Mouse (Mus musculus): ENCODE data around the gene Tmem132b. TPM values are rescaled to one million over a fixed set of nuclear protein-coding genes. Genes with fewer than 3 reads are reported as not detected.
"Not testable (repeated sequence)": the region's sequence is repeated elsewhere in the genome, so short reads cannot be mapped to it uniquely, and the experiment has no call there.

Gene Tmem132b
- not detected in 2 replicates for total RNA-seq (2014; fragmentation: Nextera tagmentation)
- not detected in 2 replicates for total RNA-seq (2017)

DNA sequence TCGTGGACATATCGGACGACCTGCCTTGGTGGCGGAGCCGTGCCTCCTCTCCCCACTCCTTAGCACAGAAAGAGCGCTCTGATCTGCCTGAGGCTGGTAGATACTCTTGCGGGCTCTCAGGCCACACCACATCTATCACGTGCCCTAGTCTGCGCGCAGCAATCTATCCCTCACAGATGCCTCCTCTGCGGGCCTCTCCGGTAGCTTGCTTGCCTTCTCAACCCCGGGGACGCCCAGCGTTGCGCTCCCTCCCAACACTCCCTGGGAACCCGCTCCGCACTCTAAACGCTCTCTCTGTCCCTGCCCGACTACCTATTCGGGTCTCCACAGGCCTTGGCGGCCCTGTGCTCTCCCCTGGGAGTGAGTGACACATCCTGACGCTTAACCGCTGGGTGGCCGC, at the start of gene Tmem132b:
Tmem132b (plus strand) TSS at position 141 of the 400 bp plus-strand sequence.
- ATAC-seq (replicated peaks; ENCODE audit: low FRiP score, low TSS enrichment, poor library complexity, severe bottlenecking) = peak; percentile 86

DNA sequence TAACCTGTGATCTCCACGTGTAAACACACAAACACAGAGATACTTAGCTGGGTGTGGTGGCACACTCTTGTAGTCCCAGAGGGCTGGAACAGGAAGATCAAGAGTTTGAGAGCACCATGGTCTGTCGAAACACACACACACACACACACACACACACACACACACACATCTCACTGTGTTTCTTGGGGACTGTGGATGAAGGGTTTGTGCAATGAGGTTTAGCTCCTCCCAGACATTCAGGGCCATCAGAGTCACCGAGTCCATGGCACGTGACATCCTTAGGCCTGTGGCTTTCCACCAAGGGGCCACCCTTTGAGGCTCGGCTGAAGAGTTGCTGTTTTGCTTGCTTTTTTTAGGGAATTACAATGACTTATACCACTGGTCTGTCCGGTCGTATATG, 49.1 kb upstream of the Tmem132b start:
- no peak for ATAC-seq (replicated peaks; ENCODE audit: low FRiP score, low TSS enrichment, poor library complexity, severe bottlenecking)

DNA sequence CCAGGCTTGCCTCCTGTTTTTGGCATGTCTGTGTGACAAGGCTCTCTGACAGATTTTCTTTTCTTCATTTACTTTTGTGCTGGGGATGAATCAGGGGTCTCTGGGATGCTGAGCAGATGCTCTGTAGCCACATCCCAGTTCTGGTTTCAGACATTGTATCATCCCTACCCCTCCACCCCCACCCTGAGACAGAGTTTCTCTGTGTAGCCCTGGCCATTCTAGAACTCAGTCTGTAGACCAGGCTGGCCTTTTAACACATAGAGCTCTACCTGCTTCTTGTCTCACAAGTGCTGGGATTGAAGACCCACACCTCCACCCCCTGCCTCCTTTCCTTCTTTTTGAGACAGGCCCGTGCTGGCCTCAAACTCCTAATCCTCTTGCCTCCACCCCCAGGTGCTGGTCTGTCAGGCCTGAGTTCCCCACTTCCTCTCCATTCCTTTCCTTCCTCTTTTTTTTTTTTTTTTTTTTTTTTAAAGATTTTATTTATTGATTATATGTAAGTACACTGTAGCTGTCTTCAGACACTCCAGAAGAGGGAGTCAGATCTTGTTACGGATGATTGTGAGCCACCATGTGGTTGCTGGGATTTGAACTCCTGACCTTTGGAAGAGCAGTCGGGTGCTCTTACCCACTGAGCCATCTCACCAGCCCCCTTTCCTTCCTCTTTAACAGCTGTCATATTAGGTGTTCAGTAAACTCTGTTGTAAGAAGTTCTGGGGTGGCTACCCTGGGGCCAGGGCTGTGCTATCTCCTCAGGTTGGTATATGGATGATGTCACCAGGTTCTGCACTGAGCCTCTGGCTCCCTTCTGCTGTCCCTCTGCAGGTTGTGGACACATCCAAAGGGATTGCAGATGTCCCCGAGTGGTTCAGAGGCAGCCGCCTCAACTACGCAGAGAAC, 47.6 kb upstream of the Tmem132b start:
- ATAC-seq (replicated peaks; ENCODE audit: low FRiP score, low TSS enrichment, poor library complexity, severe bottlenecking) = no peak

DNA sequence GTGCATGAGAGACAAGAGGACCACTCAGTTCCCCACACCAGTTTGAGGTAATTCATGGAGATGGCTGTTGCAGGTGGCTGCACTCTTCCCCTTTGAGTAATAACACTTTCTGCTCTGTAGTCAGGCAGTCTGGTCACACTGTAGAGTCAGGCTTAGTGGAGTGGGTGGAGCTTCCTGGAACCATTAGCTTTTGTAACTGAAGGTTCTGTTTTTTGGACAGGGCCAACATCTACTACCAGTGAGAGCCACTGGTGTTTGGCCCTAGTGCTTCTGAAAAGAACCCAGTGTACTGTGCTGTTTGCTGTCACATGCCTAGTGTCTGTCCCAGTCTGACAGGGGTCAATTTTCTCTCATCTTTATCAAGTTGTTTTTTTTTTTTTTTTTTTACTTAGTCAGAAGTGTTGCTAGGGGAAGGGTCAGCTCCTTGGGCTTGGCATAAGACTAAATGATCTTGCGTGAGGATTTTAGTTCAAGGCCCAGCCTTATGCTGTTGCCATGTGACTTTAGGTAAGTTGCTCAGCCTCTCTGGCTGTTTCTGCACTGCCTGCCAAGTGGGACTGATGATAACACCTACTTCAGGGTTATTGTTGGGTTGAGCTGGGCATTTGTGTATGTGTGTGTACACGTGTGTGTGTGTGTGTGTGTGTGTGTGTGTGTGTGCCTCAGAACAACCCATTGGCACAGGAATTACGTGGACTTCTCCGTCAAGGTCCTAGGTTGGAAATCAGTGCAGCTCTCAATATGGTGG, 46.4 kb upstream of the Tmem132b start:
- no peak for ATAC-seq (replicated peaks; ENCODE audit: low FRiP score, low TSS enrichment, poor library complexity, severe bottlenecking)

DNA sequence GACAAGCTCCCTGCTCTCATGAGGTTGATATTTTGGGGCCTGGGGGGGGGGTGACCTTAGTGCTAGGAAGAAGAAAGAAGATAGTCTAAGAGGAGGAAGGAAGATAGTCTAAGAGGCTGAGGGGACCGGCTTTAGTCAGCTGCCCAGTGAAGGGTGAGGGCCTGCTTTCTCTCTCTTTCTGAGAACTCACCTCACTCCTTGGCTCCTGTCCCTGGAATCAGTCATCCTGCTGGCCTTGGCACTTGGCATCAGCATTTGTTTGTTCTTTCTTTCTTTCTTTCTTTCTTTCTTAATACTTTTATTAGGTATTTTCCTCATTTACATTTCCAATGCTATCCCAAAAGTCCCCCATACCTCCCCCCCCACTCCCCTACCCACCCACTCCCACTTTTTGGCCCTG, 45.5 kb upstream of the Tmem132b start:
- no peak for ATAC-seq (replicated peaks; ENCODE audit: low FRiP score, low TSS enrichment, poor library complexity, severe bottlenecking)

DNA sequence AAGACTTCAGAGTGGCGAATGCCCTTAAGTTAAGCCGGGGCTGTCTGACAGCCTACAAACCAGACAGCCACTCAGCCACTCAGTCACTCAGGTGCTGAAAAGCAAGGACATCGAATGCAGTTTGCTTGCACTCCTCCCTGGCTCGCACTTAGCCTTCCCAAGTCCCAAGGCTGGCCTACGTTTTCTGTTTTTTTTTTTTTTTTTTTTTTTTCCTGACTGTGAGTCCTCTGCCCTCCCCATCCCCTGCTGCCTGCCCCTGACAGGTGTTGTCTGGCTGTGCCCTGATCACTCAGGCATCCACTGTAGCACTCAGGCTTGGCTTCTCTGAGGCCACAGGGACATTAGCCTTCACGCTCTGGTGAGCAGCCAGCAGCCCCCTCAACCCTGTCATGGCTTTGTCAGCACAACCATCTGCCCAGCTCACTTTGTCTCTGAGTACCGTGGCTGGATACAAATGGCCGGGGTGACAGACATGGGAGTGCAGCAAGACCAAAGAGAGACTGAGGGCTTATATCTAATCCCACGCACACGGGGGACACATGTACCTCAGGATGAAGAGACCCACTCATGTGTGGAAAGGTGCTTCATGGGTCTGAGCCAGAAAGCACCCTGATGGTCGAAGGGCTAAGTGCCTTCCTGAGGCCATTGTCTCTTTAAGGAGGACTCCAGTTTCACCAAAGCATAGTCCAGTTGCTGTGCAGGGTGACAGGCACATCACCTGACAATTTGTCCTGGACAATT, 44.0 kb upstream of the Tmem132b start:
- ATAC-seq (replicated peaks; ENCODE audit: low FRiP score, low TSS enrichment, poor library complexity, severe bottlenecking) = no peak

DNA sequence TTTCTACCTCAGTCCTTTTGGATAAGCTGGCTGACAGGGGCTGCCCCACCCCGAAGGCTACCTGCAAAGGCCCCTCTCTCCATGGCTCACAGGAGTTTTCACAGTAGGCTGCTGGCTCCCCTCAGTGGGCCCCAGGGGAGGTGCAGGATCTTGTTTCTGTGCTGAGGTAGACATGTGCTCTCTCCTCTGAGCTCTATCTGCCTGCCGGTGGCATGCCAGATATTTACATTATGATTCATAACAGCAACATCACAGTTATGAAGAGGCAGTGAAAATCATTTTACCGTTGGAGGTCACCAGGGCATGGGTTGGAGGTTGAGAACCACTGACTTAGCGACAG, 43.5 kb upstream of the Tmem132b start:
- ATAC-seq (replicated peaks; ENCODE audit: low FRiP score, low TSS enrichment, poor library complexity, severe bottlenecking) = peak; percentile 54; the same call in 1 of the 2 replicates

DNA sequence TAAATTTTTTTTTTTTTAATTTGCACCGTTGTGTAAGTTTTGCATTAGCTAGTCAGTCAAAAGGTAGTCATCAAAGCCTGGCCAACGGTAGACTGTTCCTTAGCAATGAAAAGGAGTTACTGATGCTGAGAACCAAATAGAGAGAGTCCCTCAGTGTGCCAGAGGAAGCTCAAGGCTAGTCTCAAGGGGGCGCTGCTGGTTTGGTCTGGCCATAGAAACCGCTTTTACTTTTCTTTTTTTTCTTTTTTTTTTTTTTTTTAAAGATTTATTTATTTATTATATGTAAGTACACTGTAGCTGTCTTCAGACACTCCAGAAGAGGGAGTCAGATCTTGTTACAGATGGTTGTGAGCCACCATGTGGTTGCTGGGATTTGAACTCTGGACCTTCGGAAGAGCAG, 42.6 kb upstream of the Tmem132b start:
- ATAC-seq (replicated peaks; ENCODE audit: low FRiP score, low TSS enrichment, poor library complexity, severe bottlenecking) = not testable (repeated sequence)

DNA sequence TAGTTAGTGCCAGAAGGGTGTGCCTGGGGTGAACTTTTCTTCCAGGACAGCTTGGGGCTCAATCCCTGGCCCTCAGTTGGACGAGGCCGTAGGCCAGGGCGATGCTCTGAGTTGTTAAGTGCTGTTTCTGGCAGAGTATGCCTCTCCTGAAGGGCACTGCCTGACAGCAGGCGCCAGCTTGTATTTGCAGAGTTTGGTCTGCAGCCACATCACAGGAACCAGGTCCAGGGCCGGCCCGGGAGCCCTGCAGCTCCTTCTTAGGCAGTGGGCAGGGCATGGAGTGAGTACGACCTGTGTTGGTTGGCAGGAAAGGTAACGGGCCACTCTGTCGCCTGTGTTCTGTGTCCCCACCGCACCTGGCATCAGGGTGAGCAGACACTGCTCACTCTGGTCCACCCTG, 40.5 kb upstream of the Tmem132b start:
- no peak for ATAC-seq (replicated peaks; ENCODE audit: low FRiP score, low TSS enrichment, poor library complexity, severe bottlenecking)

DNA sequence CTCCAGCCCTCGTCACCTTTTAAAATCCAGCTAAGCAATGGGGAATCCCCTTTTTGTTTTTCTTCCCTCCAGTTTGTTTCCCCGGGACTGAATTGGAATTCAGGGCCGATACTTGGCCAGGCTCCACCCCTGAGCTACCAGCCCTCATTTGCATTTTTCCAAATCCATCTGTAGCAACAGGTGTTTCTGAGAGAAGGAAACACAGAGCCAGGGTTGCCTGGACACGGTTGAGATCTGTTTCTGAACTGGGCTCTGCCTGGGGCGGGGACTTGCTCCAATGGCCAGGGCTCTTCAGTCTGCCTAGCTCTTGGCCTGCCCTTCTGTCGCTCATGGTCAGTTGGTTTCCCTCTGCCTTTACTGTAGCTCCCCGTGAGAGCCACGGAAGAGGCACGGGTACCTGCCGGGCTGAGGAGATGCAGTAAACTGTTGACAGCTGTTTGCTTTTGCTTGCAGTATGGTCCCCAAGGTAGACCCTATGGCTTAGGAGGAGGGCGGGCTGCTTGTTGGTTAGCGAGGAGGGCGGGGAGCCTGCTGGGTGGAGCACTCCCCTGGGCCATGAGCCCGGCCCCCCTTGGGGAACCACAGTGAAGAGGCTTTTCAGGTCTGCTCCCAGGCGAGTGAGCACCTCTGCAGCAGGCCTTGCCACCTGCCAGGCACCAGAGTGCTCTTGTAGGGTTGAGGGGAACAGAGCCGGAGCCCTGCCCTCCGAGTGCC, 39.0 kb upstream of the Tmem132b start:
- ATAC-seq (replicated peaks; ENCODE audit: low FRiP score, low TSS enrichment, poor library complexity, severe bottlenecking) = no peak

DNA sequence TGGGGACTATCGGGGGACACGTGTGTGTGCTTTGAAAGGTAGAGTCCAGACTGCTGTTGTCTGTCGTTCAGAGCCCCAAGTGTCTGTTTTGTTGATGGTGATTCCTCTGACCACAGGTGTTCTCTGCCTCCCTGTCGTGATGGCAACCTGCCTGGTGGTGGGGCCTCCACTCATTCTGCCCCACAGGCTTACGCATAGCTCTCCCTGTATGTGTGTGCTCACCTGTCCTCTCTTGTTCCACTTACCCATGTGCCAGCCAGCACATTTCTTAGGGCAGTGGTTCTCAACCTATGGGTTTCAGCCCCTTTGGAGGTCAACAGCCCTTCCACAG, 38.5 kb upstream of the Tmem132b start:
- no peak for ATAC-seq (replicated peaks; ENCODE audit: low FRiP score, low TSS enrichment, poor library complexity, severe bottlenecking)

DNA sequence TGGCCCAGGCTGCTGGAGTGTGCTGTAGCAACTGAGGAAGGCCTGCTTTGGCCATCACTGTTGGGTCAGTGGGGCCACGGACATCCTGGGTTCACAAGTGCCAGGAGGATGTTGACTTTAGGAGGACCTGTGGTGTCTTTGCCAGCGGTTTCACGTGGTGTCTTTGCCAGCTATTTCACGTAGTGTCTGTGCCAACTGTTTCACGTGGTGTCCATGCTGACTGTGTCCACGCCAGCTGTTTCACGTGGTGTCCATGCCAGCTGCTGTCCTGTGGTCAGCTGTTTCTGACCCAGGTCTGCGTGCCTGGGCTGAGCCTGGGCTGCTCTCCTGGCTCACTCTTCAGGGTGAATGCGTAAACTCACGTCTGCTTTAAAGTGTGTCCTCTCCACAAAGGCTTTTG, 35.9 kb upstream of the Tmem132b start:
- ATAC-seq (replicated peaks; ENCODE audit: low FRiP score, low TSS enrichment, poor library complexity, severe bottlenecking) = no peak

DNA sequence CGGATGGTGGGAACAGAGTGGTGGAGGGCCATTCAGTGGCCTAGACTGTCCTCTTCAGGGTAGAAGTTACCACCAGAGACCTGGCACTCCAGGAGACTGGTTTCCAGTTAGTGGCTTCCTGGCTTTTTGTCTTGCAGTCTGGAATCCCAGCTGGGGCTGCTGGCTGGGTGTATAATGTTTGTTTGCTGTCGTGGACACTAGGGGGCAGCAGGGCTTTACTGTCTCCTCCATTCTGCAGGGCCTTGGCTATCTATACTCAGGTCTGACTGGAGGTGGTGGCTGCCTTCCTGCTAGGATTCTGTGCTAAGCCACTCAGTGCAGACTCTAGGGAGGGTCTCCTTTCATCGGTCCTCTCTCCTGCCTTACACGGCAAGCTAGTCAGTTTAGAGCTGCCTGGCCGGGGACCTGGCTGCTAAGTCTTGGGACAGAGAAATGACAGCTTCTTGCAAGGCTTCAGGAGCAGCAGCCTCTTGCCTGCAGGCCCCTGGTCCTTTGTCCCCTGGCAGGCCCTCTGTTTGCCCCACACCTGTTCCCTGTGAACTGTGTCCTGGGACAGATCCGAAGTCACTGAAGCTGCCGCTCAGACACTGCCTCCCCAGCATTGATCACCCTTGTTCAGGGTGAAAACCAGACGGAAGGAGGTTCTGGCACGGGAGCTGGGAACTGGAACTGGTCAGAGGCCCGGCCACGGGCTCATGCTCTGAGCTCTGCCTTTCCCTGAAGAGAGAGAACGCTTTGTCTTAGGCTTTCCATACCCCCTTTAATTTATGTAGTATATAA, 33.6 kb upstream of the Tmem132b start:
- ATAC-seq (replicated peaks; ENCODE audit: low FRiP score, low TSS enrichment, poor library complexity, severe bottlenecking) = peak; percentile 93

DNA sequence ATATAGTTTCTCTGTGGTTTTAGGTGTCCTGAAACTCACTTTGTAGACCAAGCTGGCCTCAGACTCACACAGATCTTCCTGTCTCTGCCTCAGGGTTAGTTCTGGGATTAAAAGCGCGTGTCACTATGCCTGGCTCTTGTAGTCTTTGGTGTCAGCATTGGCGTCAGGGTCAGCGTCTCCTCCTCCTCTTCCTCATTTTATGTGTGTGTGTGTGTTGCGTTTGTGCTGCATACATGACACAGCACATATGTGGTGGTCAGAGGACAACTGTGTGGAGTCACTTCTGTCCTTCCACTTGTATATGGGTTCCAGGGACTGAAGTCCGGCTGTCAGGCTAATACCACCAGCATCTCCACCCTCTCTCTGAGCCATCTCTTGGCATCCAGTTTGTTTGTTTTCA, 30.1 kb upstream of the Tmem132b start:
- no peak for ATAC-seq (replicated peaks; ENCODE audit: low FRiP score, low TSS enrichment, poor library complexity, severe bottlenecking)

DNA sequence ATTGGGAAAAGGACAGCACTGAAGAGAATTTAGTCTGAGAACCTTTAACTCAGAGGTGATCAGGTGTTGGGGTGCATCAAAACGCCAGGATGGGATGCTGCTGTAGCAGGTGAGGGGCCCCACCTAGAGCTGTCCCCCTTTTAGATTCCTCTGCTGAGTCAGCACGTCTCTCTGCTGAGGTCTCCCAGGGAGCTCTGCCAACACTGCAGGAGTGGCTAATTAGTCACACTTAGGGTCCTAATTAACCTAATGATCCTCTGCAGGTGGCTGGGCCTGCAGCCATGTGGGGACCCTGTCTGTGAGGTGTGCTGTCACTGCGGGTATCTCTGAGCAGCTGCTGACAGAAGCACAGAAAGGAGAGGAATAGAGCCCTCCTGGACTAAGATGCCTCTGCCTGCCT, 29.4 kb upstream of the Tmem132b start:
- ATAC-seq (replicated peaks; ENCODE audit: low FRiP score, low TSS enrichment, poor library complexity, severe bottlenecking) = no peak

DNA sequence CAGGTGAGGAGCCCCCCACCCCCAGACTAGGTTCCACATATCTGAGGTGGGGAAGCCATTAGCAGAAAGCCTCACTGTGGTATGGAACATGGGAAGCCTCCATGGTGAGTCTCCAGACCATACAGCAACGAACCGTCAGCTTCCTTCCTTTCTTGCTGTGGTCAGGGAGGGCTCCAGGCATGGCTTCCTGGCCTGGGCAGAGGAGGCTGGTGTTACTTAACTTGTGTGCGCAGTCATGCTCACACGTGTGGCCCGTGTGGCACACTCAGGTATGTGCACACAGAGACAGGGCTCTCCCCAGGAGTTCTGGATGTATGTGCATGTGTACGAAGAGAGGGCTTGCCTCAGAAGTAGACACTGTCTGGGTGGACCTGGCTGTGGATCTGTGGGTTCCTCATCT, 27.9 kb upstream of the Tmem132b start:
- no peak for ATAC-seq (replicated peaks; ENCODE audit: low FRiP score, low TSS enrichment, poor library complexity, severe bottlenecking)

DNA sequence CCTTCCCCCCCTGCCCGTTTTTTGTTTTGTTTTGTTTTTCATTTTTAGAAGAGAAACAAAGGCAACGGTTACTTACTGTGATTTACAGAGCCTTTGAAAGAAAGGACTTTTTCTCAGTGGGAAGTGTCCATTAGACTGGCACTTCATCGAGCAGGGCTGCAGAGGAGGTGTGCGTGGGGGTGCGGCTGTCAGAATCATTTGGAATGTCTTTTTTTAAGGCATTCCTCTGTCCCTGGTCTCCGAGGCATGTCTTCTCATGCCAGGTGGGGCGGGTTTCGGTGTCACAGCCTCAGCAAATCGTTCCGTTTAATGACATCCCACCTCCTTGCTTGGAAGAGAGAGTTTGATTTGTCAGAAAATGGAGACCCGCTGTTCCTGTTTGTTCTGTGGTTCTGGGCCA, 26.9 kb upstream of the Tmem132b start:
- no peak for ATAC-seq (replicated peaks; ENCODE audit: low FRiP score, low TSS enrichment, poor library complexity, severe bottlenecking)

DNA sequence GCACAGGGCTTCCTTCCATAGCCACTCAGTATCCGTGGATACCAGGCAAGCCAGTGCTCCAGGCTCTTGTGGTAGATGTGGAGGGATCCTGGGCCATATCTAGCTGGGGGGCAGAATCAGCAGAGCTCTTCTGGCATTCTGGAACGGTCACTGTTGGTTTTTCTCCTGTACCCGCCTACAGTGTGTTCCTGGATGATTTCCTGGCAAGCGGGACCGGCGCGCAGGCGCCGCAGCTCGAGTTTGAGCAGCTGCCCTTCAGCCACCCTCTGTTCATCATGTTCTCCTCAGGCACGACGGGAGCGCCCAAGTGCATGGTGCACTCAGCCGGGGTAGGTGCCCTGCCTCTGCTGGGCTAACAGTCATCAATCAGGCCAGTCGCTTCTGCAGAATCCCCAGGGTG, 25.6 kb upstream of the Tmem132b start:
- ATAC-seq (replicated peaks; ENCODE audit: low FRiP score, low TSS enrichment, poor library complexity, severe bottlenecking) = no peak

DNA sequence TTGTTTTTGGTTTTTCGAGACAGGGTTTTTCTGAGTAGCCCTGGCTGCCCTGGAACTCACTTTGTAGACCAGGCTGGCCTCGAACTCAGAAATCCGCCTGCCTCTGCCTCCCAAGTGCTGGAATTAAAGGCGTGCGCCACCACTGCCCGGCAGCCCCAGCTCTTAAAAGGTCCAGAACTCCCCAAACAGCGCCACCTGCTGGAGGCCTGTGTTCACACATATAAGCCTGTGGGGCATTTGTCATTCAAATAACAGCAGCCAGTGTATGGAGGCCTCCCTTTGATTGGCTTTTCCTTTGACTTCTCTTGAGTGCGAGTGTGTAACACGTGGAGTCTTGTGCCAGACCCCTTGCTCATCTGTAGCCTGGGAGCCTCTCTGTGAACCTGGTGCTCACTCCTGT, 24.0 kb upstream of the Tmem132b start:
- ATAC-seq (replicated peaks; ENCODE audit: low FRiP score, low TSS enrichment, poor library complexity, severe bottlenecking) = no peak

All from megakaryocyte-erythroid progenitor cell, adult 5-6 weeks (primary cell).